Mouse (Mus musculus): ENCODE results near the gene Kcna1.

DNA sequence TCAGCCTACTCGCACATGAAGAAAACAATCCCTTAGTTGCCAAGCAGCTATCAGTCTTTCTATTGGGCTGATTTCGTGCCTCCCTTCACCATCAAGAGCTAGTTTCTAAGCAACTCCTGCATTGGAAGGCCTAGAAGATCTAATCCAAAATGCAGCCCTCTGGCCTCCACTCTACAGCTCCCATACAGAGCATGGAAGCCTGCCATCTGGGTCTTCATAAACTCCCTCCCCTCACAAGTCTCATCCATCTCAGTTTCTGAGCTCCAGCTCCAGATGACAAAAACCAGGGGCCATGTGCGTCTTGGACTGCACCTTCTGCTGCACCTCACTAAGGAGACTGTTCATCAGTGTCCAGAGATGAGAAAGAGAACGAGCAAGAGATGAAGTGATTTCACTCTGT is 52.8 kb downstream of the Kcna1 start:
- TF ChIP-seq NELFE (IDR thresholded peaks at IDR 0.05; ENCODE audit: low read depth, low read length) (no peak), CTCF (IDR thresholded peaks at IDR 0.05 in 2 of 3, conservative IDR thresholded peaks at IDR 0.05 in 1 of 3; ENCODE audit: control insufficient read depth in 1 of 3, insufficient read depth in 1 of 3, low read depth in 2 of 3, low read length in 3 of 3, poor library complexity in 1 of 3, severe bottlenecking in 1 of 3) (no peak), MAX (IDR thresholded peaks at IDR 0.05; ENCODE audit: low read length) (no peak), POLR2A (IDR thresholded peaks at IDR 0.05; ENCODE audit: control insufficient read depth in 1 of 2, insufficient read depth in 1 of 2, low read depth in 1 of 2, low read length in 2 of 2, poor library complexity in 1 of 2) (no peak), ZKSCAN1 (IDR thresholded peaks at IDR 0.05; ENCODE audit: low read depth, low read length) (no peak), MYC (IDR thresholded peaks at IDR 0.05; ENCODE audit: low read depth, low read length) (no peak), HCFC1 (IDR thresholded peaks at IDR 0.05; ENCODE audit: low read depth, low read length) (no peak), EP300 (IDR thresholded peaks at IDR 0.05; ENCODE audit: low read depth in 1 of 2, low read length in 2 of 2) (no peak), UBTF (IDR thresholded peaks at IDR 0.05; ENCODE audit: borderline replicate concordance, insufficient read depth, low read depth, low read length) (no peak), TAL1 (IDR thresholded peaks at IDR 0.05; ENCODE audit: low read length) (no peak), TCF12 (IDR thresholded peaks at IDR 0.05; ENCODE audit: low read depth, low read length) (no peak)

Measured in MEL (cell line).